Mouse (Mus musculus): Measurements from ENCODE around the gene Sin3a.

DNA sequence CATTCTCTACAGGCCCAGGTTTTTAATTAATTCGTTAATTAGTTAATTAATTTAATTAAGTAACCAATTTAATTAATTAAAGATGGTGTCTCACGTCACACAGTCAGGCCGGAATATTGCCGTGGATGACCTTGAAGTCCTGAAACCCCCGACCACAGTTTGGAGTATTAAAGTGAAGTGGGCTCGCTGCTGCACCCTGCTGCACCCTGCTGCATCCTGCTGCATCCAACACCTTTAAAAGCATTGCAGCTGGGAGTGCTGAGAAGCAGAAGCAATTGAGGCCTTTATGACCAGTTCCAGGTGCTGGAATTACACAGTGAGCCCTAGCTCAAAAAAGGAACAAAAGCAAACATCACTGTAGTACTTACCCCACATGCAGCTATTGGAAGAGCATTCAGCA lies 80.5 kb downstream of the Sin3a start:
- TF ChIP-seq POLR2A (IDR thresholded peaks at IDR 0.05; ENCODE audit: control insufficient read depth in 1 of 2, insufficient read depth in 1 of 2, low read depth in 1 of 2, low read length in 2 of 2, poor library complexity in 1 of 2), result no peak
- TF ChIP-seq HCFC1 (IDR thresholded peaks at IDR 0.05; ENCODE audit: low read depth, low read length), result no peak
- TF ChIP-seq CTCF (IDR thresholded peaks at IDR 0.05 in 2 of 3, conservative IDR thresholded peaks at IDR 0.05 in 1 of 3; ENCODE audit: control insufficient read depth in 1 of 3, insufficient read depth in 1 of 3, low read depth in 2 of 3, low read length in 3 of 3, poor library complexity in 1 of 3, severe bottlenecking in 1 of 3), result peak in 2 of 3 experiments; percentile 15 to 21; a peak in 3 of 6 replicates
- TF ChIP-seq MEF2A (IDR thresholded peaks at IDR 0.05; ENCODE audit: extremely low read depth, insufficient replicate concordance, low read depth, low read length, poor library complexity, severe bottlenecking), result no peak
- no peak for TF ChIP-seq GATA1 (IDR thresholded peaks at IDR 0.05; ENCODE audit: low read depth, low read length)

Data from MEL (cell line).